Comparison of ENCODE assay signal across 8 mouse cellular contexts in the genomic region with DNA sequence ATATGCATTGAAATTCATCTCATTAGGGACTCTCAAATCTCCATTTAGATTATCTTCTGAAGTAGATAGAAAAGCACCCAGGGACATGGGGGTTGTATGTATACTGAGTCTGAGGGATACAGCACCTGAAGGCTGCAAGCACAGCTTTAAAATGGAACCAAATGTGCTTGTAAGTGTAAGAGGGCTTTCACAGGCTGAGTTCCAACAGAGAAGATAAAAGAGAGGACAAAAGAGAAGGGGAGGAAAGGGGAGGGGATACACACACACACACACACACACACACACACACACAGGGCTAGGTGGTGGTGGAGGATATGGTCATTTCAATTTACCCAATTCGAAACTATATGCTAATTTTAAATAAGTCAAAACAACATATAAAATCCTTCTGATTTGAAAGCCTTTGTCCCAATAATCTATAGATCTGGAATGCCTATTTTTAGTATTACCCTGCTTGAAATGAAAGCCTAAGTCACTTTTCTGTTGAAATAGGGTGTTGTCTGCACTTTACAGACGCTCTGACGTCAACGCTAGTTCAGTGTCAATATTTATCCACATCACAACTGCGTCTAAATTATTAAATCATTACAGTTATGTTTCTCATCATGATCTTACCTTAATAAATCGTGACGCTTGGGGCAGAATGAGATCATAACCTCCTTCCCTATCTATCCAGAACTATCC.
DNase-seq lines count a peak whose midpoint lies in the region; ATAC-seq lines count a peak whose summit lies in the region.

No protein-coding gene starts in this region.

- ATAC-seq in heart, embryonic 12.5 days (ENCODE audit: insufficient number of reproducible peaks, low FRiP score) = peak; percentile 61
- ATAC-seq in hindbrain, embryonic 12.5 days (ENCODE audit: low FRiP score) = peak; percentile 62
- ATAC-seq in megakaryocyte-erythroid progenitor cell, adult 5-6 weeks (replicated peaks; ENCODE audit: low FRiP score, low TSS enrichment, poor library complexity, severe bottlenecking) = peak; percentile 54
- ATAC-seq in monocyte, adult 5-6 weeks (replicated peaks; ENCODE audit: insufficient number of reproducible peaks, low FRiP score, low TSS enrichment, poor library complexity, severe bottlenecking) = no peak

- WGBS in heart, embryonic 12.5 days = 5% methylated on average over 7 of the region's 7 CpGs
- 11% methylated on average over 7 of the region's 7 CpGs for WGBS in hindbrain, embryonic 12.5 days

- no peaks in the 10 kb centered on the region for H3K9me3 ChIP-seq in heart, embryonic 12.5 days (replicated peaks)
- no peaks in the 10 kb centered on the region for H3K9me3 ChIP-seq in hindbrain, embryonic 12.5 days (replicated peaks)

- DNase-seq in heart, postnatal 36 days = no peak
- peak; percentile 25 for DNase-seq in MN1 (ENCODE audit: low spot score)
- DNase-seq in gastrocnemius, postnatal 10 days = no peak
- DNase-seq in left cerebral cortex, postnatal 4 days = no peak

- H3K4me2 ChIP-seq in heart, embryonic 12.5 days = peak overlapping the region; percentile 64
- peak overlapping the region; percentile 46 for H3K4me2 ChIP-seq in hindbrain, embryonic 12.5 days (replicated peaks)

- no peaks in the 10 kb centered on the region for H3K36me3 ChIP-seq in heart, embryonic 12.5 days
- no peaks in the 10 kb centered on the region for H3K36me3 ChIP-seq in hindbrain, embryonic 12.5 days

- H3K4me3 ChIP-seq in heart, embryonic 12.5 days = peak overlapping the region; percentile 23; the same call in 1 of the 2 replicates
- H3K4me3 ChIP-seq in hindbrain, embryonic 12.5 days = 0 out of 2 replicates have a peak overlapping the region, but pooled peaks have one; percentile 6

- H3K9ac ChIP-seq in heart, embryonic 12.5 days = peak overlapping the region; percentile 32; the same call in 1 of the 2 replicates
- H3K9ac ChIP-seq in hindbrain, embryonic 12.5 days = peak overlapping the region; percentile 35; the same call in 1 of the 2 replicates

- no peaks in the 10 kb centered on the region for H3K27me3 ChIP-seq in heart, embryonic 12.5 days (replicated peaks)
- H3K27me3 ChIP-seq in hindbrain, embryonic 12.5 days = no peaks in the 10 kb centered on the region

- peaks cover 16% of the 10 kb centered on the region for H3K4me1 ChIP-seq in heart, embryonic 12.5 days (replicated peaks)
- peaks cover 17% of the 10 kb centered on the region for H3K4me1 ChIP-seq in hindbrain, embryonic 12.5 days

- intact Hi-C loops in heart, postnatal 36 days (cut with DNase I) = loop anchor here (10.0 kb wide), 1 partner anchor 661 kb away; a partner anchor contains a TSS
- intact Hi-C loops in left cerebral cortex, postnatal 4 days (cut with DNase I) = no loop called here

- H3K27ac ChIP-seq in heart, embryonic 12.5 days (ENCODE audit: poor library complexity, severe bottlenecking) = peak overlapping the region; percentile 85
- H3K27ac ChIP-seq in hindbrain, embryonic 12.5 days = peak overlapping the region; percentile 86
